Mouse (Mus musculus): Measurements from ENCODE around the gene Epb41l1.

GRCm38 (mm10) chr2:156505533-156505932, 84.8 kb downstream of the Epb41l1 start:
- TF ChIP-seq GATA1 (IDR thresholded peaks at IDR 0.05; ENCODE audit: borderline replicate concordance, low read length) = no peak
- no peak for TF ChIP-seq FLI1 (IDR thresholded peaks at IDR 0.05; ENCODE audit: low read length)

Measured in megakaryocyte, embryonic 14.5 days (primary cell).